Mouse (Mus musculus) liver, embryonic 15.5 days (tissue): ENCODE measurements around the gene Pdik1l. TPM values are rescaled to one million over a fixed set of nuclear protein-coding genes. Genes with fewer than 3 reads are reported as not detected.
"Not testable (repeated sequence)": the region's sequence is repeated elsewhere in the genome, so short reads cannot be mapped to it uniquely, and the experiment has no call there.

Source experiments
- ATAC-seq: fragments of 200-750 bp; cut with Nextera tagmentation; 2 replicates; pipeline ENCODE4 v1.8.0; 2017; ENCODE audit warnings: moderate number of reproducible peaks, mild to moderate bottlenecking, moderate library complexity; ENCODE audit not compliant: insufficient read depth
- H3K27ac ChIP-seq: fragments of 300-500 bp; sonication (generic); replicated peaks from 2 replicates; pipeline ENCODE4 v1.5.1; 2015; ENCODE audit warnings: mild to moderate bottlenecking, inconsistent platforms
- H3K27me3 ChIP-seq: fragments of 300-500 bp; sonication (generic); 2 replicates; pipeline ENCODE4 v1.6.1; 2015; ENCODE audit warnings: mild to moderate bottlenecking, inconsistent platforms
- H3K36me3 ChIP-seq: fragments of 300-500 bp; sonication (generic); replicated peaks from 2 replicates; pipeline ENCODE4 v1.6.1; 2015; ENCODE audit warnings: moderate library complexity, mild to moderate bottlenecking, inconsistent platforms
- H3K4me1 ChIP-seq: fragments of 300-500 bp; sonication (generic); replicated peaks from 2 replicates; pipeline ENCODE4 v1.6.1; 2015; ENCODE audit warnings: inconsistent platforms
- H3K4me2 ChIP-seq: fragments of 300-500 bp; sonication (generic); 2 replicates; pipeline ENCODE4 v1.6.1; 2015; ENCODE audit warnings: moderate library complexity, mild to moderate bottlenecking, inconsistent platforms
- H3K4me3 ChIP-seq: fragments of 300-500 bp; sonication (generic); replicated peaks from 2 replicates; pipeline ENCODE4 v1.5.1; 2015; ENCODE audit warnings: mild to moderate bottlenecking, inconsistent platforms
- H3K9ac ChIP-seq: fragments of 300-500 bp; sonication (generic); 2 replicates; pipeline ENCODE4 v1.6.1; 2015; ENCODE audit warnings: moderate library complexity, mild to moderate bottlenecking, inconsistent platforms
- H3K9me3 ChIP-seq: fragments of 300-500 bp; sonication (generic); replicated peaks from 2 replicates; pipeline ENCODE4 v1.6.1; 2016; ENCODE audit warnings: inconsistent platforms
- WGBS: fragments of 180-500 bp; shearing (Covaris S2); methylation state at CpG from one replicate; pipeline ENCODE4 v1.1.7; 2015; ENCODE audit warnings: mixed read lengths; ENCODE audit not compliant: insufficient replicate concordance; 5-methylcytosine and 5-hydroxymethylcytosine counted together
- polyA plus RNA-seq: library from polyadenylated mRNA; unstranded; fragments of >200 nt; fragmentation: Nextera tagmentation; extraction: Ambion mirVana; gene quantifications from 2 replicates; pipeline ENCODE4 v1.2.1, GENCODE M21; 2015

Pdik1l gene
- polyA plus RNA-seq, 1 experiment from 2014 or later: 9.8 TPM

DNA sequence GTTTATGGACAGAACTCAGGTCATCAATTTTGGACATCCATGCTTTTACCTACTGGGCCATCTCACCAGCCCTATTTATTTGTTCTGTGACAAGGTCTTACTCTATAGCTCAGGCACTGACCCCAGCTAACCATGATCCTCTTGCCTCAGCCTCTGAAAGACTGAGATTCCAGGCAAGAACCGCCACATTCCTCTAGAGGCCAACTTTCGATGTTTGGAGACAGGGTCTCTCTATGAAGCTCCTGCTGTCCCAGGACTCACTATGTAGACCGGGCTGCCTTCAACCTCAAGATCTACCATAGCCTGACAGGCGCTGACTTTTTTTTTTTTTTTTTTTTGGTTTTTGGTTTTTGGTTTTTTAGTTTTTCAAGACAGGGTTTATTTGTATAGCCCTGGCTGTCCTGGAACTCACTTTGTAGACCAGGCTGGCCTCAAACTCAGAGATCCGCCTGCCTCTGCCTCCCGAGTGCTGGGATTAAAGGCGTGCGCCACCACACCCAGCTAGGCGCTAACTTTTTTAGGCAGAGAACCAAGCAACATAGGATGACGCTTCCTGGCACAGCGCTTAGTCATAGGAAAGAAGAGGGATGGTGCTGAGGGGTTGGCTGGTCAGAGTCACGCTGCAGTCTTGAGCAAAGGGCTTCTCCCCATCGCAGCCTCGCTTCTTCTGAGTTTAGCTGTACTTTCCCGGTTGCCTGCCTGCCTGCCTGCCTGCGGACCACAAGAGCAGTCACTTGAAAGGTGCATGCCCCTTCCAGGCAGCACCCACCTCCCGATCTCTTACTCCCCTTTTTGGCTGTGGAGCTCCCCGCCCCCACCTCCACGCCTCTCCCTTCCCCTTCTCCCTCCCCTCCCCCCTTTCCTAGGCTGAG lies 11.2 kb upstream of the Pdik1l start:
- Histone ChIP-seq H3K36me3 (no peaks in the 10 kb centered on the region), H3K9me3 (0 out of 2 replicates have a peak, but pooled peaks cover 2% of the 10 kb centered on the region), H3K27me3 (peaks cover 14% of the 10 kb centered on the region), H3K4me3 (no peak overlapping the region), H3K9ac (no peak overlapping the region), H3K4me2 (no peak overlapping the region), H3K4me1 (no peaks in the 10 kb centered on the region), H3K27ac (no peak overlapping the region)
- ATAC-seq: no peak
- 56% methylated on average over 19 of the region's 19 CpGs for WGBS

- ATAC-seq: no peak
- Histone ChIP-seq H3K9me3 (0 out of 2 replicates have a peak, but pooled peaks cover 2% of the 10 kb centered on the region), H3K27me3 (peaks cover 28% of the 10 kb centered on the region), H3K27ac (no peak overlapping the region), H3K4me2 (no peak overlapping the region), H3K4me3 (no peak overlapping the region), H3K9ac (no peak overlapping the region), H3K36me3 (no peaks in the 10 kb centered on the region), H3K4me1 (no peaks in the 10 kb centered on the region; the same call in 1 of the 2 replicates)
- WGBS: 79% methylated on average over 8 of the region's 8 CpGs
These were observed 9.7 kb upstream of the Pdik1l start for GRCm38 (mm10) chr4:134297369-134297768.

DNA sequence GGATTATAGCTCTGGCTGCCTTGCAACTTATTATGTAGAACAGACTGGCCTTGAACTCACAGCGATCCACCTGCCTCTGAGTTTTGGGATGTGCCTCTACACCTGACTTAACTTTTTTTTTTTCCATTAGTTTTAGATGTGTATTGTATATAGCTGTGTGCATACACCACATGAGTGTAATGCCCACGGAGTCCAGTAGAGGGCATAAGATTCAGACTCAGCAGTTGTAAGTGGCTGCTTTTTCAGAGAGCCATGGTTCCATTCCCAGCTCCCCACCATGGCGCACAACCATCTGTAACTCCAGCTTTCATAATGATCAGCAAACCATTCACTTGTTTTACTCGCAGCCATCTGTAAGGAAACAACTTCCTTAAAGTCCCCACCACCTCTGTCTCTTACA lies 8.8 kb upstream of the Pdik1l start:
- no peak overlapping the region for H3K9ac ChIP-seq
- peaks cover 5% of the 10 kb centered on the region; the same call in 1 of the 2 replicates for H3K4me1 ChIP-seq
- no peak for ATAC-seq
- 0 out of 2 replicates have a peak, but pooled peaks cover 2% of the 10 kb centered on the region for H3K9me3 ChIP-seq
- no peaks in the 10 kb centered on the region for H3K36me3 ChIP-seq
- no peak overlapping the region for H3K4me3 ChIP-seq
- no peak overlapping the region for H3K27ac ChIP-seq
- peaks cover 28% of the 10 kb centered on the region for H3K27me3 ChIP-seq
- 76% methylated on average over 4 of the region's 4 CpGs for WGBS
- H3K4me2 ChIP-seq: no peak overlapping the region

GRCm38 (mm10) chr4:134296096-134296495 lies 8.4 kb upstream of the Pdik1l start:
- 61% methylated on average over 4 of the region's 4 CpGs for WGBS
- ATAC-seq, H3K9me3 ChIP-seq, H3K27ac ChIP-seq, H3K4me2 ChIP-seq, H3K9ac ChIP-seq, H3K4me1 ChIP-seq, H3K4me3 ChIP-seq, H3K36me3 ChIP-seq: not testable (repeated sequence)
- peaks cover 28% of the 10 kb centered on the region for H3K27me3 ChIP-seq

DNA sequence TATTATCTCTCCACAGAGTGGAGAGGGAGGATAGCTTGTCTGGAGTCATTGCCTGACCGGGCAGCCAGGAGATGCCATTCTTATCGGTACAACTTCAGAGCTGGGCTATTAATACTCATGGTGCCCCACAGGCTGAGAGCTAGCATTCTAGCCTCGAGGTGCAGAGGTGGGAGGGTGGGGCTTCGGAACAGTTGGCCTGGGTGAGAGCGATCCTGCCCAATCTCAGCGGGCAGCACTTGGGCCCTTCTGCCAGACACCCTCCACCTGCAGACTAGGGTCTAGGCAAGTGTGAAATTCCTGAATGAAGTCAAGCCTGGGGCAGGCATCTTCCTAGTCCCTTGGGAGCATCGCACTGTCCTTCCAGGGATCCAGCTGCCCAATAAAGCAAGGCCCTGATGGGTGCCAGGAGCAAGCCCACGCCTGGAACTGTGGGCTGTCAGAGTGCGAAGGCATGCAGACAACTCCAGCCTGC lies 6.0 kb upstream of the Pdik1l start:
- Histone ChIP-seq H3K9ac (no peak overlapping the region), H3K4me3 (no peak overlapping the region), H3K27me3 (peaks cover 28% of the 10 kb centered on the region), H3K36me3 (no peaks in the 10 kb centered on the region), H3K9me3 (0 out of 2 replicates have a peak, but pooled peaks cover 2% of the 10 kb centered on the region), H3K27ac (no peak overlapping the region), H3K4me2 (no peak overlapping the region), H3K4me1 (peaks cover 8% of the 10 kb centered on the region)
- ATAC-seq: no peak
- 50% methylated on average over 9 of the region's 9 CpGs for WGBS

- Histone ChIP-seq H3K9ac (no peak overlapping the region), H3K27me3 (peaks cover 28% of the 10 kb centered on the region), H3K9me3 (0 out of 2 replicates have a peak, but pooled peaks cover 2% of the 10 kb centered on the region), H3K4me2 (no peak overlapping the region), H3K4me3 (no peak overlapping the region), H3K4me1 (peaks cover 13% of the 10 kb centered on the region), H3K36me3 (no peaks in the 10 kb centered on the region), H3K27ac (no peak overlapping the region)
- 59% methylated on average over 18 of the region's 18 CpGs for WGBS
- no peak for ATAC-seq
These were observed 5.5 kb upstream of the Pdik1l start for GRCm38 (mm10) chr4:134293061-134293691.

- no peak overlapping the region for H3K4me3 ChIP-seq
- no peak overlapping the region for H3K4me2 ChIP-seq
- WGBS: 19% methylated on average over 7 of the region's 7 CpGs
- ATAC-seq: no peak
- H3K27me3 ChIP-seq: peaks cover 28% of the 10 kb centered on the region
- peaks cover 17% of the 10 kb centered on the region for H3K4me1 ChIP-seq
- H3K9ac ChIP-seq: no peak overlapping the region
- no peak overlapping the region for H3K27ac ChIP-seq
- H3K36me3 ChIP-seq: no peaks in the 10 kb centered on the region
- H3K9me3 ChIP-seq: 0 out of 2 replicates have a peak, but pooled peaks cover 2% of the 10 kb centered on the region
These were observed 4.4 kb upstream of the Pdik1l start for GRCm38 (mm10) chr4:134292067-134292466.

- peak overlapping the region; percentile 97 for H3K9ac ChIP-seq
These were observed 932 bp upstream of the Pdik1l start for GRCm38 (mm10) chr4:134288397-134289256.

GRCm38 (mm10) chr4:134287168-134287564 lies 529 bp downstream of the Pdik1l start:
- H3K9ac ChIP-seq: peak overlapping the region; percentile 97
- peaks cover 47% of the 10 kb centered on the region for H3K4me1 ChIP-seq
- peak; percentile 90 for ATAC-seq
- peak overlapping the region; percentile 99 for H3K27ac ChIP-seq
- H3K9me3 ChIP-seq: no peaks in the 10 kb centered on the region
- WGBS: under 1% methylated on average over 55 of the region's 59 CpGs
- H3K27me3 ChIP-seq: no peaks in the 10 kb centered on the region; the same call in 1 of the 2 replicates
- H3K4me2 ChIP-seq: peak overlapping the region; percentile 92
- peak overlapping the region; percentile 97 for H3K4me3 ChIP-seq
- H3K36me3 ChIP-seq: peaks cover 23% of the 10 kb centered on the region

More at GRCm38 (mm10) chr4:134288397-134289256, 932 bp upstream of the Pdik1l start:
- 35% methylated on average over 11 of the region's 11 CpGs for WGBS
- H3K27me3 ChIP-seq: peaks cover 12% of the 10 kb centered on the region
- ATAC-seq: no peak
- peaks cover 9% of the 10 kb centered on the region for H3K36me3 ChIP-seq
- H3K4me3 ChIP-seq: peak overlapping the region; percentile 97
- peak overlapping the region; percentile 99 for H3K27ac ChIP-seq
- peak overlapping the region; percentile 92 for H3K4me2 ChIP-seq
- H3K9me3 ChIP-seq: no peaks in the 10 kb centered on the region
- H3K4me1 ChIP-seq: peaks cover 47% of the 10 kb centered on the region

GRCm38 (mm10) chr4:134286226-134287167 lies 1.2 kb downstream of the Pdik1l start:
- H3K27ac ChIP-seq: peak overlapping the region; percentile 99
- under 1% methylated on average over 59 of the region's 59 CpGs for WGBS
- peaks cover 29% of the 10 kb centered on the region for H3K36me3 ChIP-seq
- peaks cover 42% of the 10 kb centered on the region for H3K4me1 ChIP-seq
- peak; percentile 31 for ATAC-seq
- H3K9me3 ChIP-seq: no peaks in the 10 kb centered on the region
- peak overlapping the region; percentile 85 for H3K4me2 ChIP-seq
- peak overlapping the region; percentile 97 for H3K9ac ChIP-seq
- peak overlapping the region; percentile 97 for H3K4me3 ChIP-seq
- no peaks in the 10 kb centered on the region; the same call in 1 of the 2 replicates for H3K27me3 ChIP-seq
